Mouse (Mus musculus): ENCODE data around the gene Gpr63.
"Not testable (repeated sequence)": the region's sequence is repeated elsewhere in the genome, so short reads cannot be mapped to it uniquely, and the experiment has no call there.

- TF ChIP-seq POLR2A (IDR thresholded peaks at IDR 0.05; ENCODE audit: control insufficient read depth, low read depth, low read length); CTCF (IDR thresholded peaks at IDR 0.05; ENCODE audit: control insufficient read depth, insufficient read depth, insufficient replicate concordance, low read depth, low read length): not testable (repeated sequence)
Measured at GRCm38 (mm10) chr4:25009328-25009727, 43.1 kb downstream of the Gpr63 start.

Data from testis, adult 2 months (tissue).